Mouse (Mus musculus) common myeloid progenitor, adult 5-6 weeks (primary cell): ENCODE measurements at regions not wholly inside any gene's neighbourhood (a gene's known extent, or its start where the extent isn't known, plus 50 kb on each side); places are given as distances from the start of the nearest gene placed in this dataset.
"Not testable (repeated sequence)": the region's sequence is repeated elsewhere in the genome, so short reads cannot be mapped to it uniquely, and the experiment has no call there.

ENCODE experiments used
- ATAC-seq: replicated peaks from 2 replicates; pipeline ENCODE4 v1.8.0; 2016; ENCODE audit warnings: low read depth, mild to moderate bottlenecking, moderate TSS enrichment, inconsistent platforms; ENCODE audit not compliant: poor library complexity, severe bottlenecking

- ATAC-seq: no peak
Observed at GRCm38 (mm10) chr17:4024384-4024783, 328.3 kb upstream of the Nox3 start.

GRCm38 (mm10) chr17:4029202-4029601 lies 333.1 kb upstream of the Nox3 start:
- no peak for ATAC-seq

- no peak for ATAC-seq
Observed at GRCm38 (mm10) chr17:4034816-4035360, 338.8 kb upstream of the Nox3 start.

GRCm38 (mm10) chr17:4040104-4040664 lies 344.1 kb upstream of the Nox3 start:
- no peak for ATAC-seq

GRCm38 (mm10) chr17:4060186-4060585 lies 364.1 kb upstream of the Nox3 start:
- not testable (repeated sequence) for ATAC-seq

- ATAC-seq: no peak
Observed at GRCm38 (mm10) chr17:4073381-4073780, 377.3 kb upstream of the Nox3 start.

GRCm38 (mm10) chr17:4080564-4080963 lies 384.5 kb upstream of the Nox3 start:
- no peak for ATAC-seq

- ATAC-seq: no peak
Observed at GRCm38 (mm10) chr17:4094621-4095020, 398.6 kb upstream of the Nox3 start.

- peak; percentile 74; the same call in 1 of the 2 replicates for ATAC-seq
Observed at GRCm38 (mm10) chr17:4103321-4103720, 407.3 kb upstream of the Nox3 start.

- 0 out of 2 replicates have a peak, but pooled peaks have one; percentile 52 for ATAC-seq
Observed at GRCm38 (mm10) chr17:4109263-4109662, 413.2 kb upstream of the Nox3 start.

GRCm38 (mm10) chr17:4113021-4113420 lies 417.0 kb upstream of the Nox3 start:
- peak; percentile 54 for ATAC-seq

GRCm38 (mm10) chr17:4116476-4116875 lies 420.4 kb upstream of the Nox3 start:
- ATAC-seq: no peak

- no peak for ATAC-seq
Observed at GRCm38 (mm10) chr17:4133678-4134077, 437.6 kb upstream of the Nox3 start.

GRCm38 (mm10) chr17:4163502-4163901 lies 467.4 kb upstream of the Nox3 start:
- no peak for ATAC-seq

GRCm38 (mm10) chr17:4173951-4174361 lies 477.9 kb upstream of the Nox3 start:
- ATAC-seq: no peak

- ATAC-seq: no peak
Observed at GRCm38 (mm10) chr17:4175006-4175405, 478.9 kb upstream of the Nox3 start.

- ATAC-seq: peak; percentile 76
Observed at GRCm38 (mm10) chr17:4176524-4176923, 480.5 kb upstream of the Nox3 start.

- ATAC-seq: no peak
Observed at GRCm38 (mm10) chr17:4177485-4178150, 481.6 kb upstream of the Nox3 start.

GRCm38 (mm10) chr17:4179271-4179670 lies 483.2 kb upstream of the Nox3 start:
- no peak for ATAC-seq

- ATAC-seq: no peak
Observed at GRCm38 (mm10) chr17:4182106-4182505, 486.0 kb upstream of the Nox3 start.

- ATAC-seq: no peak
Observed at GRCm38 (mm10) chr17:4186802-4187201, 490.7 kb upstream of the Nox3 start.

- ATAC-seq: no peak
Observed at GRCm38 (mm10) chr17:4187606-4188005, 491.5 kb upstream of the Nox3 start.
